Mouse (Mus musculus): ENCODE results near the gene Trmt11.
"Not testable (repeated sequence)": the region's sequence is repeated elsewhere in the genome, so short reads cannot be mapped to it uniquely, and the experiment has no call there.

The Trmt11 gene

GRCm38 (mm10) chr10:30564651-30565050, 35.9 kb downstream of the Trmt11 start:
- no peak for DNase-seq (ENCODE audit: low read depth, low spot score)

- peak; percentile 17 for DNase-seq (ENCODE audit: low read depth, low spot score)
Measured at GRCm38 (mm10) chr10:30555686-30556578, 44.6 kb downstream of the Trmt11 start.

GRCm38 (mm10) chr10:30552377-30552776, 48.2 kb downstream of the Trmt11 start:
- no peak for DNase-seq (ENCODE audit: low read depth, low spot score)

GRCm38 (mm10) chr10:30549974-30550373, 50.6 kb downstream of the Trmt11 start:
- DNase-seq (ENCODE audit: low read depth, low spot score) = no peak

GRCm38 (mm10) chr10:30538538-30538815, 62.1 kb downstream of the Trmt11 start:
- no peak for DNase-seq (ENCODE audit: low read depth, low spot score)

GRCm38 (mm10) chr10:30537734-30538537, 62.6 kb downstream of the Trmt11 start:
- peak; percentile 85 for DNase-seq (ENCODE audit: low read depth, low spot score)

GRCm38 (mm10) chr10:30535930-30536329, 64.6 kb downstream of the Trmt11 start:
- DNase-seq (ENCODE audit: low read depth, low spot score) = not testable (repeated sequence)

- DNase-seq (ENCODE audit: low read depth, low spot score) = no peak
Measured at GRCm38 (mm10) chr10:30527122-30527521, 73.4 kb downstream of the Trmt11 start.

- DNase-seq (ENCODE audit: low read depth, low spot score) = no peak
Measured at GRCm38 (mm10) chr10:30521727-30522126, 78.8 kb downstream of the Trmt11 start.

GRCm38 (mm10) chr10:30519143-30519542, 81.4 kb downstream of the Trmt11 start:
- no peak for DNase-seq (ENCODE audit: low read depth, low spot score)

- peak; percentile 18 for DNase-seq (ENCODE audit: low read depth, low spot score)
Measured at GRCm38 (mm10) chr10:30517224-30517623, 83.3 kb downstream of the Trmt11 start.

- no peak for DNase-seq (ENCODE audit: low read depth, low spot score)
Measured at GRCm38 (mm10) chr10:30516771-30517170, 83.8 kb downstream of the Trmt11 start.

- no peak for DNase-seq (ENCODE audit: low read depth, low spot score)
Measured at GRCm38 (mm10) chr10:30504736-30505135, 95.8 kb downstream of the Trmt11 start.

- DNase-seq (ENCODE audit: low read depth, low spot score) = no peak
Measured at GRCm38 (mm10) chr10:30503168-30503567, 97.4 kb downstream of the Trmt11 start.

GRCm38 (mm10) chr10:30502718-30503117, 97.8 kb downstream of the Trmt11 start:
- DNase-seq (ENCODE audit: low read depth, low spot score) = no peak

GRCm38 (mm10) chr10:30498223-30498622, 102.3 kb downstream of the Trmt11 start:
- DNase-seq (ENCODE audit: low read depth, low spot score) = not testable (repeated sequence)
